Mouse (Mus musculus) cerebellum, adult (tissue): ENCODE data around the gene St6galnac4.

Experiments used
- ATAC-seq: cut with Nextera tagmentation; 2 replicates; pipeline ENCODE4 v1.9.2; 2017; ENCODE audit warnings: mild to moderate bottlenecking, moderate library complexity, mixed read lengths; ENCODE audit not compliant: insufficient number of reproducible peaks, low FRiP score, low TSS enrichment

Gene St6galnac4

DNA sequence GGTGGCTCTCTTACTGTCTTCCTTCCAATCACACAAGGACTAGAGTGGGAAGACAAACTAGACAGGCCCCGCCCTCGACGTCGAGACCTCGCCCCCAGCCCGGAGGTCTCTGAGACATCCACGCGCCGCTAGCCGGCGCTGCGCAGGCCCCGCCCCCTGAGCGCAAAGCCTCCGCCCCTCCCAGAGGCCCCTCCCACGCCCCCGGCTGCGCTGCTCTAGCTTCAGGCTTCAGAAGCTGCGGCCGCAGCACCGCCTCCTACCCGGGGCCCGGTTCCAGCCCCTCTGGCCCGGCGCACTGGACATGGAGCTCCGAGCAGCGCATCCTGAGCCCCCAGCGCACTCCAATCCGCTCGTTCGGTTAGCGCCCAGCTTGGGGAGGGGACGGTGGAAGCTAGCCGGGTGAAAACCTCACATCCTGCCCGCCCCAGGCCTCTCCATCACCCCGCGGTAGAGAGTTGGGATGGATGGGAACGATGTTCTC lies at the start of gene St6galnac4:
Gene St6galnac4, plus strand, starts transcription at position 225 of the 481 bp plus-strand sequence.
- peak; percentile 54 for ATAC-seq

DNA sequence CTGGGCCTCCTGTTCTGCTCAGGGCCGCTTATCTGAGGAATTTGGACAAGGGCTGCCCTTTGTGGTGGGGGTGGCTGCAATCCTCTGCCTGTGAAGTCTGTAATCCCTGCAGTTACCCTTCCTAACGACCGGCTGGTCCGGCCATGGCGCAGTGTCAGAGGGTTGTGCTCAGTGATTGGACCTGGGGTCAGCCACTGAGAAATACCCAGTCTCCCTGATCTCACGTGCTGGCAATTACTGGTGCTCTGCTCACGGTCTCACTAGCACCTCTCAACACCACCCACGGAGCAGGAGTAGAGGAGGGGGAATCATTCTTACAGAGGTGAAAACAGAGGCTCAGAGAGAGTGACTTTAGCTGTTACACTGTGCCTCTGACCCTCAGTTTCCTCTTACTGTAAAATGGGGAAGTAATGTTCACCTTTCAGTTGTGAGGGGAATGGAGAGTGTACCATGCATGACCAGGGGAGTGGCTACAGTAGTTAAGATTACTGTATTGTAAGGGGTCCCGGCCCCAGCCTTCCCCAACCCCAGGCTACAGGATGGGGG lies 49.5 kb upstream of the St6galnac4 start:
- ATAC-seq = no peak

DNA sequence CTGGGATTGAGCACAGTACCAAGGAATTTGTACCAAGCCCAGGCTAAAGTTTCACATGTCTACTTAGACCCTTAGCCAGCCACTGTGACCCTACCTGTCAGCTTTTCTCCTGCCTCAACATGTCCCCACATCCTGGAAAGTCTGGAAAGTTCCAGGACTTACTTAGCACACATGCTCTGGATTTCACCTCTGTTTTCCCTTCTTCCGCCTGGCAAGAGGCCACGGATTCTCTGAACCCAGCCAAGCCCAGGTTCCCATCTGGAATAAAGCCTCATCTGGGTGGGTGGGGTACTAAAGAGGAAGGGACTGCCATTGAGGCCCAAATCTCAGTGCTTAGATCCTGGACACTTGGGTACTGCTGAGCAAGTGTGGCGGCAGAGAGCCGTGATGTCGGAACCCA lies 49.0 kb upstream of the St6galnac4 start:
- no peak for ATAC-seq

DNA sequence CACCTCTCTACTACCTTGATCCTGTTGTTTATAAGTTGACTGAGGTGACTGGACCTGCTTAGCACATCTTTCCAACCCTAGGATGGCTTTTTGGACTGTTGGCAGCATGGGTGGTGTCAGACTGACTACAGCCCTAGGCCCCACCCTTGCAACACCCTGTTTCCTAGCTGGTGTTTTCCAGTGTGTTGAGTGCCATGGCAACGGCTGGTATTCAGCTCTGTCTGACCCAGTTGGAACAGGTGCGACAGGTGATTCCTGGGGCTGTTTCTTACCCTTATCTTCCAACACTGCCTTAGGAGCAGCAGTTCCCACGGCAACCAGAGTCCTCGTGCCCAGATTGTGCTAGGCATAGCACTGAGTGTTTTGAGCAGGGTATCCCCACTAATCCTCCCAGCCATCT lies 48.4 kb upstream of the St6galnac4 start:
- no peak for ATAC-seq

DNA sequence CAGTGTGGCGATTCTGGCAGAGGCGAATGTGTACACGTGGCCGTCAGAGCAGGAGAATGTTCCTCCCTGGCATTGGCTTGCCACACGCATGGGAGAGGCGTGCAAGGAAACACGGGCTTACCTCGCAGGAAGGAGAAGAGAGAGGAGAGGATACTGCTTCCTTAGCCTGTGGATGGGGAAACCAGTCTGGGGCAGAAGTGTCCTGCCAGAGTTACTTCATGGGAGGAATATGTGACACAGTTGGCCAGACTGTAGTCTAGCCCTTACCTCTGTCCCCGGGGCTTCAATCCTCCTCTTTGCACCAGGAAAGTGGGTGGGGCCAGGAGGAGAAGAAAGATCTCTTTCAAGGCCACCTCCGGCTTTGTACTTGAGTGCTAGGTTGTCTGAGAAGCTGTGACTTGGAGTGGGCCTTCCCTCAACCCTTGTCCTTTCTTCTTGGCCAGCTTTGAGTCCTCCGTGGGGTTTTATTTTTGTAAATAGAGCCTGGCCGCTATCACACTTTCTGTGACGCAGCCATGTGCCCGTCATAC lies 47.4 kb upstream of the St6galnac4 start:
- no peak for ATAC-seq

DNA sequence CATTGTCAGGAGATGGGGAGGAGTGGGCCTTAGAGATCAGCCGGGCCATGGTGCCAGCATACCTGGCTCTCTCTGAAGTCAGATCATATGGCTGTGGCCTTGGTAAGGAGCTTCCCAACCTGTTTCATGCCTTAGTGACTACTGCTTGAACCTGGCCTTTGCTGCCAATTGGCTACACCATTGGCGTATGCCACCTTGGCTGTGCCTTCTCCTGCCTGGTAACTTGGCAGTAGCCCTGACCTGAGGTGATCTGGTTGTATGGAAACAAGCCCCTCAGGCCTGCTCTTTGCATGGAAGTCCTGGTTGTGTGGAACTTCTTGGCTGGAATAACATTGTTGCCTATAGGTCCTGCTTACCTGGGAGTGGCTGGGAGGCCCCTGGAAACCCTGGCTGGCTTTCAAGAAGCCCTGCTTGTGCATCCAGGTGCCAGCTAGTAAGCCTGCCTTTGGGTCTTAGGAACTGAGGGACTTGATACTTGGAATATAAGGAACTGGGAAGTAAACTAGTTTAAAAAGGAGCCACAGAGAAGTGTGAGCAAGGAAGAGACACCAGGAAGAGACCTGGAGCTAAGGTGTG lies 45.5 kb upstream of the St6galnac4 start:
- ATAC-seq = peak; percentile 60

DNA sequence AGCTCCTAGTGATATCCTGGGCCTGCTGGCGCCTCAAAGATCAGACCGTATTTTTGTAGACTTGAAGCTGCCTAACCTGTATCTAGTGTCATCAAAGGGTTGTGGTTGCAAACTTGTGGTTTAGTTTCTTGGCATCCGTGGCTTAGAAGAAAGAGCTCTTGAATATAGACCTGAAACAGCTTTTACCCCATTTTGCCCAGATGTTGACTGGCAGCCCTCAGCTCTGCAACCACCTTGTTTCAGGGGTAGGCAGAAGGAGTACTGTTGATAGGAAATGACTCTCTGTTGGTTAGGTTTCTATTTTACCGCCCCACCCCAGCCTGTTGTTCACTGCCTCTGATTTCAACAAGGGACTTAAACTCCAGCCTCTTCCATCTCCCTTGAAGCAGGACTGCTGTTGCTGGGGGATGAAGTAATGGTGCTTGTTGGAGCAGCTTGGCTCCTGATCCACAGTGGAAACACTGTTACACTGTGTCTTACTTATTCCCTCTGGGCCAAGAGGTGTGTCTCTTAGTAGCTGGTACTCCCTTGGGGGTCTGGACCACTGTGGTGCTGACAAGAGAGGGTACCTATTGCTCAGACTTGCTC lies 44.8 kb upstream of the St6galnac4 start:
- ATAC-seq = no peak

DNA sequence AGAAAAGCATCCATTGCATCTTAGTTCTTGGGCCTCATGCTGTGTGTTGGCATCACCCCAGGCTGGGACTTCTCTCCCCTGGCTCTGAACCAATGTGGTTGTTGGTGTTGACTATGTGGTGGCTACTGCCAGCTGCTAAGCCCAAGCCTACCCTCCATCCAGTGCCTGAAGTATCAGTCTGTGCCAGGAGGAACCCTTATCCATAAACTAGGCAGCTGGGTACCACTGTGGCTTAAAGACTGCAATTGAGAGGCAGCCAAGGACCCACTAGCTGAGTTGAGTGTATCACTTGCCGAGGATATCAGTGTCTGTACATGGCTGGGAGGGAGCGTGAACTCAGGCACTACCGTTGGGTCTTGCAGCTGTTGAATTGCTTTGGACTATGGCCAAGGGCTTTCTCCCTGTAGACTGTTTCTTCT lies 43.9 kb upstream of the St6galnac4 start:
- ATAC-seq = no peak

DNA sequence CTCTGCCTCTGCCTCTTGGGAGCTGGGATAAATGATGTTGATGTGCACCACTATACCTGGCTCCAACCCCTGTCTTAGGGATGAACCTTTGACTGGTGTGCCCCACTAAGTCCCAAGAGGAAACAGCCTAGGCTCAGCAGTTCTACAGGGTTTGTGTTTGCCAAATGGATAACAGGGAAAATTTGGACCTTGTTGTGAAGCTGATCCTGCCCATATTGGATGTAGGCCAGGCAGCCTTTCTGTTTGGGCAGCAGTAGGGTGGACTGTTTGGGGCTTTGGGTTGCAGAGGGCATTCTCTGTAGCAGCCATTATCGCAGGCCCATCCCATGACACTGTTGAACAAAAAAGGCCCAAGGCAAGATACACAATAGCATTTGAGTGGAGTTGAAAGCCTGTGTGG lies 39.9 kb upstream of the St6galnac4 start:
- no peak for ATAC-seq

DNA sequence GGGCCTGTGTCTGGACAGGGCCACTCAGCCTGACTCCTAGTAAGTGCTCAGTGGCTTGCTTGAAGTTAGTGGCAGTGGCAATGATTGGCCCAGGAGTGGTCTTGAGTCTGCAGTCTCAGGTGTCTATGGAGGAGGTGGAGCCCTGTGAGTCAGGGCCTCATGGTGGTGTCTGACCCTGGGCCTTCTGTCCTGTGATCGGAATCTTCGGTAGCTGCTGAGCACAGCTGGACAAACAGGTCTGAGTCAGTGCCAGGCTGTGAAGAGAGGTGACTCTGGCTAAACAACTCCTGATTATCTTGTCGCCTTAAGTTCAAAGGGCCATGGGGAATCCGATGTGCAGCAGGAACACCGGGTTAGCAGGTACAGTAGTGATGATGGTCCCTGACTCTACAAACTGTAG lies 39.5 kb upstream of the St6galnac4 start:
- ATAC-seq = no peak

DNA sequence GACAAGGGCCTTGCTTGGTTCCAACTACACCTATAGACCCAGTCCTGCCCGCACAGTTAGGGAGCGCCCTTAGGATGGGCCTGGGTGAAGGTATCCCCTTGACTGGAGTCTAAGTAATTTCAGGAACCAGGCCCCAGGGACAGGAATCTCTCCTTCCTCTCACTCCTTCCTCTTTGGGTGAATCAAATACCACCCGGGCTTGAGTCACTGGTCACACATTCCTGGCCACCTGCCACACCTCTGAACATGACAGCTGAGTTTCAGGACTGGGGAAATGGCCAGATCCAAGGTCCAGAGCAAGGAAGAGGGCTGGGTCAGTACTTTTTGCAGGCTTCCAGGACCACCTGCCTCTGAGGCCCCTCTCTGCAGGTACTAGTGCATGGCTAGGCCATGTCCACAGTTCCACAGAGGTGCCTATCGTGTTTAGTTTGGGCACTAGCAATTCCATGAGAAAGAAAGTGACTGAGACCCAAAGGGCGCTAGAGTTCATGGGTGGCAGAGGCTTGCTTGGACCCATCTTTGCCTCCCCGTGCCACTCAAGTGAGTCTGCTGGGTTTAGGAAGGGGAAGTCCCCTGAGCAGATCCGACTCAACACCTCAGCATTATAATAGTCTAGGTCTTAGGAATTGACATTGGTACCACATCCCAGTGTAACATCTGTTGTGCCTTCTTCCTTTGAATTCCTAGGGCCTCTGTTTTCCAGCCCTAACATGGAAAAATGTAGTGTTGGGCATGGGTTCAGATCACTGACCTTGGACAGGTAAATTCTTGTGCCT lies 38.7 kb upstream of the St6galnac4 start:
- no peak for ATAC-seq

DNA sequence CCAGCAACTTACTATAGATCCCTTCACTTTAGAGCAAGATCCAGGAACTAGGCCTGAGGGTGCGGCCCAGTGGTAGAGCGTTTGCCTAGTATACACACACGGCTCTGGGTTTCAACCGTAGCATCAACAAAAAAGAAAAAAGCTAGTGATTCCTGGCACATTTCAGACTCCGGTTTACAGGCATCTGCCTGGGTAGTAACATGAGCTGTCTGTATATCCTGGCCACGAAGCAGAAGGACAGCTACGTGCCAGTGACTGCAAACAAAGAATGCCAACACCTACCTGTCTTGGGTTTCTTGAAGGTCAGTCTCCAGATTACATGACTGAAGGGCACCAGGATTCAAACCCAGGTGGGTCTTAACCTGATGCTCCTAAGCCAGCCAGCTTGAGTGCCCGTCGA lies 37.7 kb upstream of the St6galnac4 start:
- no peak for ATAC-seq

DNA sequence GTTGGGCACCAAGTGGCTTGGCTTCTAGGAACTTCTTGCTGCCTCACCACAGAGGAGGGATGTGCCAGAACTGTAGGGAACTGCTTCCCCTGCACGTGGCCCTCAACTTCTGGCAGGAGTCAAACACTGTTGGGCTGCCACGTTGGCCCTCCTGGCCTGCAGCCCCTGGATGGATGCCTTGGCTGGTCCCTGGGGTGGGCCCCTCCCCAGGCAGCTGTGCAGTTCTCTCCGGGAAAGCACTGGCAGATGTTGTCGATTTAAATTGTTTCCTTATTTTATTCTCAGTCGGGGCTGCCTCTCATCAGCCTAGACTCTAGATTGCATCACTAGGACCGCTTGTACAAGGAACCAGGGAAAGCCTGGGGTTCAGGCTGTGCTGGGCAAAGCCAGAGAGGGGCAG lies 37.1 kb upstream of the St6galnac4 start:
- ATAC-seq = no peak

DNA sequence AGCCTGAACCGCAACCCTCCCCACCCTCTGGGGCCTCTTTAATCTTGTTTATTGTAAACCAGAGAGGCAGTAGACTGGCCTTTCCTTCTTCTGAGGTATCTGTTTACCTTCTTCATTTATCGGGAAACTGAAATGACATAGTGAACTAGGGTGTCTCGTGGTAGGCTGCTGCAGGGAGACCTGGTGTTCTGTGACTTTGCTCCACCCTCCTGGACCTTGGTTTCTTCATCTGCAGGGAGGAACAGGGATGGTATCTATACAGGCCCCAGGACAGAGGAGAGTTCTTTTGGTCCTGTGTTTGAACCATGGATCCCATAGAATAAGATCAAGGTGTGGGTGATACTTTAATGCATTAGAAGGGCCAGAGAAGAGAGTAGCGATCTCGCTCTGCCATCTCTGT lies 35.7 kb upstream of the St6galnac4 start:
- ATAC-seq = no peak

DNA sequence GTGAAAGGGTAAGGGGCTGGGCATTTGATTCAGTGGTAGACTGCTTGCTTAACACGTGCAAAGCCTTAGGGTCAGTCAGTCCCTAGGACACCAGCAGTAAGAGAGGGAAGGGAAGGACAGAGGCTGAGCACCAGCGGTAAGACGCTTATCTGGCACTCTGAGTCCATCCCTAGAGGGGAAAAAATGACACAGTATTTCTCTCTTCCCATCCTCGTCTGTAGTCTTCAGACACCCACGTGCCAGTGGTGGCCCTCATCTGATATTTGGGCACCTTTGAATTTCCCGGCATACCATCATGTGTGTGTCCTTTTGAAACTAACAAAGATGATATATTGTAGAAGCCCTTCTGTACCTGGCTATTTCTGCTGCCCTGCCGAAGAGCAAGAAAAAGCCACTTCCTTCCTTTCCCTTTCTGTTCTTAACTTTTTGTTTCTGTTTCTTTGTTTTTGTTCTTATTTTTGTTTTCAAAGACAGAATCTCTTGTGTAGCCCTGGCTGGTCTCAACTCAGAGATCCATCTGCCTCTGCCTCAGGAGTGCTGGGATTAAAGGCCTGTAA lies 33.2 kb upstream of the St6galnac4 start:
- ATAC-seq = no peak

DNA sequence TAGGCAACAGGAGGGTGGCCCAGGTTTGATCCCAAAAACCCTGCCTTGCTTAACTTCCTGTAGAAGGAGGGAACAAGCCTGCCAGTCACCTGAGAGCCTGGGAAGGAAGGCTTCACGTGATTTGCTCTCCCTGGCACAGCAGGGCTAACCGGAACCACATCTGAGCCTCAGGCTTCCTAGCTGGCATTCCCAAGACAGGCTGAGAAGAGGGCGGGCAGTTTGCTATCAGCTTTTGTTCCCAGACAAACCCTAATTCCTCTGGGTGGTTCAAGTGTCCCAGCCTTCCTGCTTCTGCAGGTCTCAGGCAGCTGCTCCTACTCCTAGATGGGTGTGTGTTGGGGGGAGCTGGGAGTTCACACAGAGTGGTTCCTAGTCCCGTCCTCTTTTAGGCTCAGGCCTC lies 31.4 kb upstream of the St6galnac4 start:
- ATAC-seq = no peak

DNA sequence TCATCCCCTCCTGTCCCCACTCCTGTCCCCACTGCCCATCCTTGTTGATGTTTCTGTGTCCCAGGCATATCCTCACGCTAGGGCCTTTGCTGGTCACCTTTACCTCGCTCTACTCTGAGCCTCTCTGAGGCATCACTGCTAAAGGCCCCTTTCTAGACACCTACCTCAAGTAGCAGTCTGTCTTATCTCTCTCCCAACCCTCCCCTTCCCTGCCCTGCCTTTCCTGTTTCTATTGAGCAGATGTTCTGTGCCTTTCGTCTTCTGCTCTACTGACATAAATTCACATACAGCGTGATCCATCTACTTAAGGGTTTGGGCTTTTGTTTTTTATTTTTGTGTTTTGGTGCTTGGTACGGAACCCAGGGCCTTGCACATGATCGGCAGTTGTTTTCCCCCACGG lies 30.9 kb upstream of the St6galnac4 start:
- ATAC-seq = no peak

DNA sequence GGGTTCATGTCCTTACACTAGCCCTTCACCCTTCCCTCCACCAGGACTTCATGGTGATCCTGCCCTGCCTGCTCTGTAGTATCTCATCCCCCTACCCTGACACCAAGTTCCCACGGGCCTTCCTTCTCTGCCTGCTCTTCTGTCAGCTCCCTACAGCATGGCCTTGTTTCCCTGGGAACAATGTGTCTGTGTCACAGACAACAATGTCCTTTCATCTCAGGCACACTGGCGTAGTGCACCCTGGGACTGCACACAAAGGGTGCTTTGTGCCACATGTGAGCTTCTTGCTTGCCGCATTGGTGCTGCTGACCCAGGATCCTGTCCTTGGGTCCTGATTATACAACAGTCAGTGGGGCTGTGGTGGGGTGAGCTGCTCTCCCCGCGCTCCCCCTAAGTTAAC lies 27.3 kb upstream of the St6galnac4 start:
- ATAC-seq = 0 out of 2 replicates have a peak, but pooled peaks have one; percentile 36

DNA sequence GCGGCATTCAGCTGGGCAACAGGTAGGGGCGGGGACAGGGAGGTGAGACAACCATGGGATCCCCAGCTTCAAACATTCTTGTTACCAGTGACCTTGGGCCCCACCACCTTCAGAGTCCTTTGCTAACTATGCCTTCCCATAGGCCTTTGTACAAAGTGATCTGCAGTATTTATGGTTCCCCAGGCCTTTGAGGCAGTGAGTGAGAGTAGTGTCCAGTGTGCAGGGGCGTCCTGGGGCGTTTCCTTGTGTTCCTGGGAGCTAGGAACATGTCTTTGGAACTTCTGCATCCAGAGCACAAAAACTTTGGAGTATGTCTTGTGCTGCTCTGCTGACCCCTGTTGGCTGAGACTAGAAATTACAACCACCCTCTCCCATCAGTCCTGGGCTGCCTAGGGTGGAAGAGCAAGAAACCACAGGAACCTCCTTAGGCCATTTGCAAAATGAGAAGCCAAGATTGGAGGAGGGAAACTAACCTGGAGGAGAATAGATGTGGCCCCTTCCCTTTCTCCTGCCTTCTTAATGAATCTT lies 20.3 kb upstream of the St6galnac4 start:
- ATAC-seq = no peak

DNA sequence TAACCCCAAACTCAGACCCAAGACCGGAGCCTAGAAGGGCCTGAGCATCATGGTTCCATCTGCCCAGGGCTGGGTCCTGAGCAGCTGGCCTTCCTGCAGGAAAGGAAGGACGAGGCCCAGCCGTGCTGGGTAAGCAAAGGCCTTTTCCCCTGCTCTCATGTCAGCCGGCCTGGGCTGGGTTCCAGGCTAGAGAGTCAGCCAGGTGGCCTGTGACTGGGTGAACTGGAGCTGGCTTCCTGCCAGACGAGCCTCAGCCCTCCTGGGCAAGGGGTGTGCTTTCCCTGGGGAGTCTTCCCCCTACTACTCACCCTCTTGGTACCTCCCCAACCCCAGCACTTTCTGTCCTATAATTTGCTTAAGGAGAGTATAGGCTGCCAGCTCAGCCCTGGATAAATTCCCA lies 18.7 kb upstream of the St6galnac4 start:
- ATAC-seq = no peak

DNA sequence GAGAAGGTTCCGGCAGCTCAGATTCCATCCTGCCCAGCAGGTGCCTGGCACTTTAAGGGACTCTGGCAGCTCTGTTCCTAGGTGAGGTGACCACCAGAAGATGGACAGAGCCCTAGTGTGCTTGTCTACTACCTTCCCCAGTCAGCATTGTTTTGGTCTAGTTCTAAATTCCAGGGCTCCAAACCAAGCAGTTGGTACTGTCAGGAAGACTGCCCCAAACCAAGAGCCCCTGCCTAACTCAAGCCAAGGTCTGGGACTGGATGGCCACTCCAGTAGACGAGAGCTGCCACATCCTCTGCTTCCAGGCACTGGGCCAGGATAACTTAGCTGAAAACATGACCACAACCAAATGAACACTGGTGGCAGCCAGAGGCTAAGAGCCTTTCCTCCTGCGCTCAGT lies 18.0 kb upstream of the St6galnac4 start:
- no peak for ATAC-seq
